Mouse (Mus musculus) thymus, adult 2 months (tissue): ENCODE measurements around the gene Ppfia4. TPM values are rescaled to one million over a fixed set of nuclear protein-coding genes. Genes with fewer than 3 reads are reported as not detected.

Experiments
- DNase-seq: peaks from one replicate; pipeline ENCODE4 v3.0.0; 2021
- H3K27ac ChIP-seq: fragments of 200-500 bp; 2 replicates; pipeline ENCODE4 v1.5.1; 2012; ENCODE audit warnings: low read length, control low read depth; ENCODE audit not compliant: control insufficient read depth, insufficient read depth
- H3K27me3 ChIP-seq: fragments of 200-500 bp; 2 replicates; pipeline ENCODE4 v1.6.1; 2012; ENCODE audit warnings: mild to moderate bottlenecking, low read length, moderate library complexity, mixed read lengths; ENCODE audit not compliant: control insufficient read depth, insufficient read depth
- H3K36me3 ChIP-seq: fragments of 200-500 bp; 2 replicates; pipeline ENCODE4 v1.6.1; 2012; ENCODE audit warnings: mild to moderate bottlenecking, low read length, moderate library complexity; ENCODE audit not compliant: control insufficient read depth, insufficient read depth
- H3K4me1 ChIP-seq: fragments of 200-500 bp; replicated peaks from 2 replicates; pipeline ENCODE4 v1.6.1; 2012; ENCODE audit warnings: low read length; ENCODE audit not compliant: control insufficient read depth, insufficient read depth
- H3K4me3 ChIP-seq: fragments of 200-500 bp; 2 replicates; pipeline ENCODE4 v1.5.1; 2012; ENCODE audit warnings: mild to moderate bottlenecking, low read length, control low read depth, moderate library complexity; ENCODE audit not compliant: control insufficient read depth, insufficient read depth
- CTCF ChIP-seq: fragments of 200-500 bp; IDR thresholded peaks from 2 replicates; pipeline ENCODE4 v1.5.1; 2012; ENCODE audit warnings: mild to moderate bottlenecking, control low read depth, low read length, moderate library complexity, borderline replicate concordance; ENCODE audit not compliant: control insufficient read depth, poor library complexity, insufficient read depth; ENCODE audit errors: extremely low read depth
- POLR2A ChIP-seq: fragments of 200-500 bp; IDR thresholded peaks from 2 replicates; pipeline ENCODE4 v1.6.1; 2012; ENCODE audit warnings: mild to moderate bottlenecking, low read length, control low read depth, moderate library complexity; ENCODE audit not compliant: control insufficient read depth, poor library complexity, insufficient read depth; ENCODE audit errors: extremely low read depth
- WGBS: fragments of 180-500 bp; shearing (Covaris S2); methylation state at CpG from one replicate; pipeline ENCODE4 v1.1.7; 2018; 5-methylcytosine and 5-hydroxymethylcytosine counted together
- polyA plus RNA-seq: library from polyadenylated mRNA; depleted of rRNA; stranded (reverse); fragments of >200 nt; gene quantifications from 2 replicates; pipeline ENCODE4 v1.2.3, GENCODE M21; 2012

Ppfia4 gene
- polyA plus RNA-seq, 1 experiment = 17.2 TPM

GRCm38 (mm10) chr1:134339757-134340619, 7.3 kb upstream of the Ppfia4 start:
- TF ChIP-seq POLR2A (no peak), CTCF (no peak)
- DNase-seq = no peak
- Histone ChIP-seq H3K4me1 (peaks cover 31% of the 10 kb centered on the region), H3K27ac (no peak overlapping the region), H3K4me3 (no peak overlapping the region), H3K36me3 (no peaks in the 10 kb centered on the region), H3K27me3 (no peaks in the 10 kb centered on the region; the same call in 1 of the 2 replicates)
- WGBS = 96% methylated on average over 18 of the region's 18 CpGs

GRCm38 (mm10) chr1:134339162-134339561, 6.4 kb upstream of the Ppfia4 start:
- Histone ChIP-seq H3K27me3 (no peaks in the 10 kb centered on the region), H3K36me3 (no peaks in the 10 kb centered on the region), H3K4me3 (no peak overlapping the region), H3K27ac (no peak overlapping the region), H3K4me1 (peaks cover 30% of the 10 kb centered on the region)
- no peak for DNase-seq
- no peak for TF ChIP-seq POLR2A
- TF ChIP-seq CTCF = no peak
- WGBS = 96% methylated on average over 7 of the region's 7 CpGs

DNA sequence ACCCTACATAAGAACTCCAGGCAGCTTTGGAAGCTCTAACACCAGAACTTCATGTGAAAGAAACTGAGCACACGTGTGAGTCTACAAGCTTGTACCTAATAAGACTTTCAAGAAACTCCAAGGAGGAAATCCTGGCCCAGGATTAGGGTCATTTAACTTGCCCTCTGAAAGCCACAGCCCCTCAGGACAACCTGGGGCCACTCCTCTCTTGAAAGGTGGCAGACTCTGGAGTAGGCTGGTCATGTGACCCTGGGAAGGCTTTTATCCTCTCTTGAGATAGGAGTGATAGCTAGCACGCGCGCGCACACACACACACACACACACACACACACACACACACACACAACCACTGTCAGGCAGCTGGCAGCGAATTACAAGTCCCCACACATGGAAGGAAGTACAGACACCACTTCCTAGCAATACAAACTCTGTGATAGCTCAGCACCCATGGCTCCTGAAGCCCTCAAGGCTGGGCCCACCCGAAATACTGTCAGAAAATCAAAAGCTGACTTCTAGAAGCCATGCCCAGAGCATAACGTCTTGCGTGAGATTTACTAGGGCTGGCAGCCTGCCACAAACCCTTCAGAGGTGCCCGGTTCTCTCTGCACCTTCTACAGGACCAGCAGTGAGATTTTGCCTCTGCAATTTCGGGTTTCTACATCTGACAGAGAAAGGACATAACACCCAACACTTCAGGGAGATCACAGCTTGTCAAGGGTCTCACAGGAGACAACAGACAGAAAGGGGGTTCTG, 4.4 kb upstream of the Ppfia4 start:
- Histone ChIP-seq H3K27me3 (no peaks in the 10 kb centered on the region), H3K4me3 (no peak overlapping the region), H3K4me1 (peaks cover 42% of the 10 kb centered on the region), H3K36me3 (no peaks in the 10 kb centered on the region), H3K27ac (no peak overlapping the region)
- TF ChIP-seq POLR2A = no peak
- TF ChIP-seq CTCF = no peak
- WGBS = 15% methylated on average over 11 of the region's 11 CpGs
- DNase-seq = no peak

DNA sequence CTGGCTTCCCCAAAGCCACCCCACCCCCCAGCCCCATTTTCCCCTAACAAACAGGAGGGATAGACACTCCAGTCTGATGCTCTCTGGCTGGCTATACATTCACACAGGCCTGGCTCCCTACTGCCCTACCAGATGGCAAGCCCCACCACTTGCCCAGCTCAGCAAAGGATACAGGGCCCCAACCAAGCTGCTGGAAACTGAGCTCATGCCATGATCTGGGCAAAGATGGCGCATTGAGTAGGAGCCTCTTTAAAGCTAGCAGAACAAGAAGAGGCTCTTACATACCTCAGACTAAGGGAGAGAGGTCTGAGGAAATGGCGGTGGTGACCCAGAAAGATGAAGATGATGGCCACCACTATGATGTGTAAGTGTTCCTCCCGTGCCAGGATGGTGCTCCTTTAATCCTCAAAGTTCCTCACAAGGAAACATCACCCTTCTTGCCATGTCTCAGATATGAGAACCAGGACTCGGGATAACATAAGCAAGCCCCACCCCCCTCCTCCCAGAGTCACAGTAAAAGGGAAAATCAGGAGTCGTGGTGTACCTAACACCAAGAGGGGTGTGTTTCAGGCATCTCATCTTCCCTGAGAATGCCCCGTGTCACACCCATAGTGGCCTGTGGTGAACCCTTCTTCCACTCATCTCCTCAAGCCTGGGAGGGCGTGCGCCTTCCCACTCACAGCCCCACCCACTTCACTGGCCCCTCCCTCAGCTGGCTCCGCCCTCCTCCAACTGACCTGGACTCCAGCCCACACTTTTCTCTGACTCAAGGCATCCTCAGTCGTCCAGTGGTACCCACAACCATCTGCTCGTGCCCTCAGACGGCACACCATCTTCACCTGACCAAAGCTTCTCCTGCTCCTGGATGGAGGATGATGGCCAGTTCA, 3.4 kb upstream of the Ppfia4 start:
- no peak overlapping the region for H3K4me3 ChIP-seq
- H3K4me1 ChIP-seq = peaks cover 44% of the 10 kb centered on the region
- no peak for DNase-seq
- WGBS = 90% methylated on average over 12 of the region's 12 CpGs
- H3K27me3 ChIP-seq = no peaks in the 10 kb centered on the region
- H3K27ac ChIP-seq = no peak overlapping the region
- no peaks in the 10 kb centered on the region for H3K36me3 ChIP-seq
- TF ChIP-seq POLR2A (no peak), CTCF (no peak)

GRCm38 (mm10) chr1:134335211-134335923, 2.6 kb upstream of the Ppfia4 start:
- Histone ChIP-seq H3K27ac (no peak overlapping the region), H3K36me3 (no peaks in the 10 kb centered on the region), H3K27me3 (no peaks in the 10 kb centered on the region), H3K4me3 (no peak overlapping the region), H3K4me1 (peaks cover 44% of the 10 kb centered on the region)
- 38% methylated on average over 13 of the region's 13 CpGs for WGBS
- DNase-seq = no peak
- TF ChIP-seq POLR2A (no peak), CTCF (no peak)
